Mouse (Mus musculus) frontal cortex, postnatal 36 days (tissue): Measurements from ENCODE around the gene Peli1.
"Not testable (repeated sequence)": the region's sequence is repeated elsewhere in the genome, so short reads cannot be mapped to it uniquely, and the experiment has no call there.

Source experiments
- DNase-seq, 2 experiments: peaks; one replicate each; pipeline ENCODE4 v3.0.0; 2022; ENCODE audit warnings: low spot score in 2 of 2

Gene Peli1

GRCm38 (mm10) chr11:21191821-21192220 lies 100.7 kb downstream of the Peli1 start:
- not testable (repeated sequence) for DNase-seq

- DNase-seq = no peak
Observed at GRCm38 (mm10) chr11:21194851-21195250, 103.8 kb downstream of the Peli1 start.
